Mouse (Mus musculus) Patski (cell line): ENCODE results near the gene Ybx2. TPM values are rescaled to one million over a fixed set of nuclear protein-coding genes. Genes with fewer than 3 reads are reported as not detected.
A peak's percentile ranks its signal among the peaks of the same experiment; 100 is the strongest.

ENCODE experiments used
- ATAC-seq: fragments of 100-300 bp; one replicate; pipeline ENCODE4 v1.8.0; 2021
- CTCF ChIA-PET: fragments of 350-600 bp; sonication (Branson Sonifier 250); formaldehyde crosslinking; loops from one replicate; lab custom pipeline; 2022; ENCODE audit warnings: inconsistent platforms; lab: Charles Lee
- POLR2A ChIA-PET: fragments of 350-600 bp; sonication (Branson Sonifier 250); formaldehyde crosslinking; loops from one replicate; lab custom pipeline; 2022; ENCODE audit warnings: antibody characterized with exemption, inconsistent platforms; lab: Charles Lee
- DNase-seq: peaks from one replicate; pipeline ENCODE4 v3.0.0-alpha.2; 2011; ENCODE audit warnings: low read depth, low spot score
- H3K27me3 ChIP-seq: fragments of 371-371 bp; one replicate; pipeline ENCODE4 v1.5.1; 2021
- CTCF ChIP-seq: fragments of 100-300 bp; IDR thresholded peaks from one replicate; pipeline ENCODE4 v1.5.1; 2021
- in situ Hi-C: fragments of 300-500 bp; cut with MboI; formaldehyde crosslinking; loops from 3 replicates; pipeline ENCODE4 v1.11.1; 2018; ENCODE audit warnings: low pct_unique_long_range_greater_than_20kb, mixed read lengths
- polyA plus RNA-seq: library from polyadenylated mRNA; unstranded; gene quantifications from one replicate; pipeline ENCODE4 v1.2.3, GENCODE M21; 2021

Gene Ybx2
- polyA plus RNA-seq, 1 experiment from 2014 or later, result 2.4 TPM

DNA sequence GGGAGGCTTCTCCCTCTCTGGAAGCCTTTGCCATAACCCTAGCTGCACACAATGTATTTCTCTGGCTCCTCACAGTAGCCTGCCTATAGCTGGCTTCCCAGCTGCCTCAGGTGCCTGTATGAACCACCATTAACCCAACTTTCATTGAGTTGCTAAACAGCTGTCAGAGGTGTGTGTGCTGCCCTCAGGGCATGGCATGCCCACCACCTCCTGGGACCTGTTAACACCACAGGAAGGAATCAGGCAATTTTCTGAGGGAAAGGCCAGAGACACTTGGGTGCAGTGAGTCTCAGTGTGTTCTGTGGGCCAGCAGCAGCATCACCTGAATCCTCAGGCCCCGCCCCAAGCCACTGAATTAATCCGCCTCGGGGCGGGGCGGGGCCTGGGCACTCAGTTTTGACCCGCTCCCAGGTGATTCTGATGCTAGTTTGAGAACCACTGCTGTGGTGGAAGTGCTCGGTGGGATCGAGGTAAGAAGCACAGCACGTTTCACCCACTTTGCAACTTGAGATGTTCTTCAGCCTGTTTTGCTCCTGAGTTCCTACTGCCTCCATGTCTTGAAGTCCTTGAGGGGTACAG, 2.9 kb downstream of the Ybx2 start:
- ChIA-PET CTCF (interaction anchor here (1.4 to 3.7 kb wide), 2 partner anchors 10 to 15 kb away, joined by 3 to 26 read pairs; partner anchors contain the start of gene Slc2a4), POLR2A (no interaction called here)
- H3K27me3 ChIP-seq, result peaks cover 14% of the 10 kb centered on the region
- in situ Hi-C loops, result loop anchor here (10.0 kb wide), 1 partner anchor 276 kb away; the partner anchor contains the start of gene Slc16a11
- no peak for TF ChIP-seq CTCF
- ATAC-seq, result no peak
- no peak for DNase-seq

DNA sequence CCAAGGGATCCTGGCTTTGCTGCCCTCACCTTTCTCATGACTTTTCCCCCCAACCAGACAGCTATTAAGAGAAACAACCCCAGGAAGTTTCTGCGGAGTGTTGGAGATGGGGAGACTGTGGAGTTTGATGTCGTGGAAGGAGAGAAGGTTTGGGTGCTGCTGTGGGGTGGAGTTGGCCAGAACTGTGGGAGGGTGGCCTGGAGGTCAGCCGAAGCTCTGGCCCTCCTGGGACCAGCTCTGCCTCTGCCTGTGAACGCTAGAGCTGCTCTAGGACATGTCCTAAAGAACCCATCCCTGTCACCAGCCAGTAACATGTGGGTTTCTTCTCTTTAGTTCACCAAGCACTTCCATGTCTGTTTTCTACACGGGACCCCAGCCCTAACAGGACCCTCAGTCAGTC, 3.6 kb downstream of the Ybx2 start:
- ChIA-PET POLR2A (interaction anchor here (0.6 kb wide), 1 partner anchor 36 kb away, joined by 3 read pairs; no protein-coding TSS in a partner anchor), CTCF (interaction anchor here (3.7 kb wide), 1 partner anchor 9 kb away, joined by 26 read pairs; the partner anchor contains the start of gene Slc2a4)
- ATAC-seq (no peak), DNase-seq (no peak)
- peaks cover 18% of the 10 kb centered on the region for H3K27me3 ChIP-seq
- TF ChIP-seq CTCF, result no peak
- in situ Hi-C loops, result loop anchor here (10.0 kb wide), 1 partner anchor 276 kb away; the partner anchor contains the start of gene Slc16a11

DNA sequence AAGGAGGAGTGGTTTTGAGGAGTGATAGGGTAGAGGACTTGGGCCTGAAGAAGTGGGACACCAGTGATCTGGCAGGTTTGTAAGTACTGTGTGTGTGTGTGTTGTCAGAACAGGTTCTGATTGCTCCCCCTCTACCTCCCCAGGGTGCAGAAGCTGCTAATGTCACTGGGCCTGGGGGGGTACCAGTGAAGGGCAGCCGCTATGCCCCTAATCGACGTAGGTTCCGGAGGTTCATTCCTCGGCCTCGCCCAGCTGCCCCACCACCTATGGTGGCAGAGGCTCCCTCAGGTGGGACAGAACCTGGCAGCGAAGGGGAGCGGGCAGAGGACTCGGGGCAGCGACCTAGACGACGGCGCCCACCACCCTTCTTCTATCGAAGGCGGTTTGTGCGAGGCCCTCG, 4.1 kb downstream of the Ybx2 start:
- TF ChIP-seq CTCF, result no peak
- H3K27me3 ChIP-seq, result peaks cover 22% of the 10 kb centered on the region
- in situ Hi-C loops, result loop anchor here (10.0 kb wide), 1 partner anchor 275 kb away; the partner anchor contains the start of gene Slc16a11
- DNase-seq (no peak), ATAC-seq (no peak)
- ChIA-PET CTCF (interaction anchor here (3.7 kb wide), 1 partner anchor 9 kb away, joined by 26 read pairs; the partner anchor contains the start of gene Slc2a4), POLR2A (interaction anchor here (0.6 kb wide), 1 partner anchor 37 kb away, joined by 3 read pairs; no protein-coding TSS in a partner anchor)

DNA sequence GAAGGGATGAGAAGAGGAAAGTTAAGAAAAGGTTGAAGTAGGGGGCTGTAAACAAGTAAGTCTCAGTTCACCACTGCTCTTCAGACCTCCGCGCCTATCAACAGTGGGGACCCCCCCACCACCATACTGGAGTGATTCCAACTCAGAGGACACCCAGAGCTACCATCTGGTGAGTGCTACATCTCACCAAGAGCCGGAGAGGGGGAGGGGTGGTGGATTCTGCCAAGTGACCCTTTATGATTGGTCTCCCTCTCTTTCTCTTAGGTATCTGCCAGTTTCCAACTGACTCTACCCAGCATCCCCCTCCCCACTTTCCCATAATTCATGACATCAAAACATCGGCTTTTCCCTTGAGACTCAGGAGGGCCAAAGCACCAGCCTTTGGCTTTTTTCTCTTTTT, 5.4 kb downstream of the Ybx2 start:
- ChIA-PET POLR2A (no interaction called here), CTCF (no interaction called here)
- TF ChIP-seq CTCF, result no peak
- peaks cover 24% of the 10 kb centered on the region for H3K27me3 ChIP-seq
- ATAC-seq, result no peak
- in situ Hi-C loops, result no loop called here
- DNase-seq, result no peak

DNA sequence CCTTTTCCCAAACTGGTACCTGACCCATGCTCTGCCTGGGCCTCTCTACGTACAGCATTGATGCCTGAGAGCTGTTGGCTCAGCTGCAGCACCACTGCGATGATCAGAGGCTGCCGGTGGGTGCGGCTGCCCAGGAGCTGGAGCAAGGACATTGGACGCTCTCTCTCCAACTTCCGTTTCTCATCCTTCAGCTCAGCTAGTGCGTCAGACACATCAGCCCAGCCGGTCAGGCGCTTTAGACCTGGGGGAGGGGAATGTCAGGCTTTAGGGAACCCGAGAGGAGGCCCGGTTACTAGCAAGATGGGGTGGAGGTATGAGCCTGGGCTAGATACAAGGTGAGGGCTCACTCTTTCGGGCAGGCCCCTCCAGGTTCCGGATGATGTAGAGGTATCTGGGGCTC, 9.6 kb downstream of the Ybx2 start:
- ChIA-PET POLR2A (no interaction called here), CTCF (interaction anchor here (2.0 kb wide), 1 partner anchor 12 kb away, joined by 6 read pairs; no protein-coding TSS in a partner anchor)
- in situ Hi-C loops, result no loop called here
- TF ChIP-seq CTCF, result no peak
- peaks cover 17% of the 10 kb centered on the region for H3K27me3 ChIP-seq
- DNase-seq, result no peak
- no peak for ATAC-seq

DNA sequence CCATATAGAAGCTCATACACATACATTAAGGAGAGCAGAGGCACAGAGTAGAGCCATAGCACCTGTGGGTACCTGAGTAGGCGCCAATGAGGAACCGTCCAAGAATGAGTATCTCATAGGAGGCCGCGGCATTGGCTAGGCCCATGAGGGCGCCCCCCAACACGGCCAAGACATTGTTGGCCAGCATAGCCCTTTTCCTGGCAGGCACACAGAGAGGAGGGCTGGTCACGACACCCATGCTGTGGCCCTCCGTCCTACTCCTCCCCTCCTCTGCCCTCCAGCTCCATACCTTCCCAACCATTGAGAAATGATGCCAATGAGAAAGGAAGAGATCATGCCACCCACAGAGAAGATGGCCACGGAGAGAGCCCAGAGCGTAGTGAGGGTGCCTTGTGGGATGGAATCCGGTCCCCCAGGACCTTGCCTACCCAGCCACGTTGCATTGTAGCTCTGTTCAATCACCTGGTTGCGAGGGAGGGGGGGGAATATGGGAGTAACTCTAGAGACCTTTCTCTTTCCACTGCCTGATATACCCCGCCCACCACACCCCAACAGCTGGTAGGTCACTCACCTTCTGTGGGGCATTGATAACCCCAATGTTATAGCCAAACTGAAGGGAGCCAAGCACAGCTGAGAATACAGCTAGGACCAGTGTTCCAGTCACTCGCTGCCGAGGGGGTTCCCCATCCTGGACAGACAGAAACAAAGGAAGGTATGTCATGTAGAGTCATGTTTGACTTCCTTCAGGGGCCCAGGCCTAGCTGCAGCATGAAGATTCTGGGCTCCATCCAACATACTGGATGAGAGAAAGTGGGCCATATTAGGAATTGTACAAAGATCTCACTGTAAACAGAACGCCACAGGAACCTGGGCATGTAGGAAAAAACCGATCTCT, 10.6 kb downstream of the Ybx2 start:
- no peak for TF ChIP-seq CTCF
- in situ Hi-C loops, result no loop called here
- CTCF ChIA-PET, result interaction anchor here (2.0 kb wide), 1 partner anchor 13 kb away, joined by 6 read pairs; no protein-coding TSS in a partner anchor
- no peak for DNase-seq
- peaks cover 15% of the 10 kb centered on the region for H3K27me3 ChIP-seq
- no peak for ATAC-seq
- POLR2A ChIA-PET, result interaction anchor here (0.6 to 0.7 kb wide), 2 partner anchors 10 to 32 kb away, joined by 3 read pairs; partner anchors contain the start of gene Gps2

DNA sequence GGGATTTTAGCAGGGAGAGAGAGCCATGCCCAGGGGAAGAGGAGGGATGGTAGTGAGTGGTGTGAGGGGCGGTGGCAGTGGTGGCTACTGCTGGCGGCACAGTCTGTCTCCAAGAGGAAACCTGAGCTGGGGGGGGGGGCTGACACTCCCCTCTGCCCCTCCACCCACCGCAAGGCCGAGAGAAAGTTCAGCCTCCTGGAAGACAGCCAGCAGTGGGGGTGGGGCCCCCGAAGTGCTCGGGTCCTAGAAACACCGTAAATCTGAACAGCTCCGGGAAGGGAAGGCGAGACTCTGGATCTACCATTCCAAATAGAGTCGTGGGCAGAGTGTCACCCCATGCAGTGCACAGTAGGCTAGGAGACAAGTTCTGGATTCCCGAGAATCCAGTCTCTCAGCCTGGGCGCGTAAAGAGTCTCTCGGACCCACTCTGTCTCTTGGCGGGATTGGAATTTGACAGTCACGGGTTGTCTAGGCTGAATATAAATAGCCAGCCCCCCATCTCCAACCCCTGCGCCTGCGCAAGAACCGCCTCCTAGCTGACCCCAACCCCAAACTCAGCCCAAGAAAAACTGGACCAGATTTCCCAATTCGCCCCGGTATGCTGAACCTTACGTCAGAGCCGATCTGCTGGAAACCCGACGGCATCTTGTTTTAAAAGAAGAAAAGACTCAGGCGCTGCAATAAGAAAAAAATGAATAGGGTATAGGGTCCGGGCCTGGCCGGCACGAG, 11.9 kb downstream of the Ybx2 start:
- TF ChIP-seq CTCF, result no peak
- H3K27me3 ChIP-seq, result peaks cover 20% of the 10 kb centered on the region
- in situ Hi-C loops, result no loop called here
- ChIA-PET CTCF (interaction anchor here (2.3 to 6.8 kb wide), 2 partner anchors 10 to 14 kb away, joined by 26 to 85 read pairs; no protein-coding TSS in a partner anchor), POLR2A (interaction anchor here (0.7 kb wide), 1 partner anchor 11 kb away, joined by 3 read pairs; no protein-coding TSS in a partner anchor)
- no peak for DNase-seq
- ATAC-seq, result no peak

DNA sequence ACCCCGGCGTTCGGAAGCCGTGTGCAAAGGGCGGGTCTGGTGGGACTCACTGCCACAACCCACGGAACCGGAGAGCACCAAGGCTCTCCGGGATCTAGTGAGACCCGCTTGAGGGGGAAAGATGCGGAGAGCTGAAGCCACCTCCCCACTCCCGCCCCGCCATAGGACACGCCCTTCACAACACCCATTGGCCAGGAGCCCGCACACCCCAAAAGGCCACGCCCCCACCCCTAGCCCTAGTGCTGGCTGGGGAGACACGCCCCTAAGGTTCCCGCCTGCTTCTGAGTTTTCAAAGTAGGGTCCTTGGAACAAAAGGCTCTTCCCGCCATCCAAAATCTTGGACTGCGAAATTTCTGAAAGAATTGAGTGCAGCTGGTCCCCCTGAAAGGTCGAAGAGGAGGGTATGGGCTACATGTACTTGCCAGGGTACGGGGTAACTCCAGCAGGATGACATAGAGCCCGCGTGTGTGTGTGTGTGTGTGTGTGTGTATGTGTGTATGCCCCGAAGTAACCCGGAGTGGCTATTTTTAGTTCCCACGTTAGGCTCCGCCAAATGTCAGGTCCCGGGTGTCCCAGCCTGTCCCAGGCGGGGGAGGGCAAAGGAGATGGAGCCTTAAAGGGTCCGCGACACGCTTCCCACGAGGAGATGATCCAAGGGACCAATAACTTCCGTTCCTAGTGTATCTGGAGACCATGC, 12.6 kb downstream of the Ybx2 start, which contains the start of gene Slc2a4:
Slc2a4 (minus strand) TSS at position 123 of the 697 bp plus-strand sequence.
- ATAC-seq (peak; percentile 51), DNase-seq (peak; percentile 20)
- ChIA-PET POLR2A (no interaction called here), CTCF (interaction anchor here (0.6 to 6.8 kb wide), 17 partner anchors 11 to 69 kb away, joined by 3 to 85 read pairs (median 5); no protein-coding TSS in a partner anchor)
- in situ Hi-C loops, result no loop called here
- no peak for TF ChIP-seq CTCF
- H3K27me3 ChIP-seq, result peaks cover 18% of the 10 kb centered on the region

DNA sequence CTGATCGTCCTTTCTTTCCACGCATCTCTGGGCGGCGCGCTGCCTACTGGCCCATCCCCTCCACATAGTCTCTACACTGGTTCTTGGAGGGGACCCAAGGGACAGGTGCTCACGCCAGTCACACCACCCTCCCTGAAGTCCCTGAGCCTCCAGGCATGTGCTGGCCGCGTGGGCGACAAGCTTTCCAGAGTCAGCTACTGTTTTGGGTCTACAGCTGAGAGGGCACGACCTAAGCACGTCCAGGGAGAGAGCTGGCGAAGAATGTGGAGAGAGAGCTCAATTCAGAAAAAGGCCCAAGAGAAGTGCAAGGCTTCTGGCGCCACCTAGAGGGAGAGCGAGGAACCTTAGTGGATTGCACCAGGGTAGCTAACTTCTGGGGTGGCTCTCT, 13.2 kb downstream of the Ybx2 start:
- CTCF ChIA-PET, result interaction anchor here (0.6 to 6.8 kb wide), 18 partner anchors 11 to 70 kb away, joined by 3 to 85 read pairs (median 4); no protein-coding TSS in a partner anchor
- DNase-seq (peak; percentile 25), ATAC-seq (peak; percentile 65)
- H3K27me3 ChIP-seq, result peaks cover 14% of the 10 kb centered on the region
- in situ Hi-C loops, result no loop called here
- POLR2A ChIA-PET, result interaction anchor here (0.8 kb wide), 1 partner anchor 25 kb away, joined by 3 read pairs; no protein-coding TSS in a partner anchor
- TF ChIP-seq CTCF, result no peak
